Mouse (Mus musculus): ENCODE results near the gene Itgb3.

DNA sequence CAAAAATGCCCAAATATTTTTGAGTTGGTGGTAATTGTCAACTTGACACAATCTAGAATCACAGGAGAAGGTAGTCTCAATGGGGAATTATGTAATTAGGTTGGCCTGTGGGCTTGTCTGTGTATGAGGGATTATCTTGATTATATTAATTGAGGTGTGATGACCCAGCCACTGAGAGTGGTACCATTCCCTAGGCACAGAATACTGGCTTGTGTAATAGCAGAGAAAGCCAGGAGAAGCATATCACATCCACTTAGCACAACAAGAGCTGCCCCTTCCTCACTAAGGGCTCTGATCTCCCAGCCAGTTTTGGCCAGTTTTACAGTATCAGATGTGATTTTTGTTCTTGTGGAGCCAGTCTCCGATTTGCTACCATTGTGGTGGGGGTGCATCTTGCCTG is 18.2 kb upstream of the Itgb3 start:
- TF ChIP-seq POLR2A (IDR thresholded peaks at IDR 0.05; ENCODE audit: insufficient read length, low read depth) (peak; percentile 2), E2F4 (IDR thresholded peaks at IDR 0.05; ENCODE audit: insufficient read depth) (no peak), TCF3 (IDR thresholded peaks at IDR 0.05; ENCODE audit: insufficient read length, low read depth) (no peak)
